In the genomic region with DNA sequence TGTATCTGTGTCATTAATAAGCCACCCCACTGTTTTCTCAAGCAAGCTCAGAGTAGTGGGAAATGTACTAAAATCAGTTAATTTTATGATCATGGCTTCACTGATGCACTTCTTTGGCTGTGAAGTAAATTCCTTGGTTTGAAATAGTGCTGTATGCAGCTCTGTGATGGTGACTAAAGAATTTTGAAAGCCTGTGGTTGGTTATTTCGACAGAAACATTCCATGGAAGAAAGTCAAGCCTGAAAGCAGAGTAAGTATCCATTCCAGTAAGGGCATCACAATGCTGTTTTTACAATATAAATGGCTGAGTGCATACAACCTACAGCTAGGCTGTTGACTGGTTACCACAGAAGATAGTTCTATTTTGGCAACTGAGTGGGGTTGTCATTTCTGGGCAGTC, we compare ENCODE assay signal across 24 mouse cellular contexts.
"Had no signal": no experiment of that assay in that cellular context is flagged by ENCODE, and none has a peak within 500 bp of the region (broad histone marks: within the 10 kb centered on the region; RNA-seq: fewer than 3 reads in every experiment).

No protein-coding gene starts in this region.

- H3K4me3 ChIP-seq: gastrocnemius, adult 2 months; heart, embryonic 10.5 days; heart, embryonic 12.5 days; hindbrain, embryonic 10.5 days; hindbrain, embryonic 12.5 days; intestine, embryonic 15.5 days; layer of hippocampus, adult 2 months; left cerebral cortex, adult 2 months; limb, embryonic 10.5 days; limb, embryonic 12.5 days; liver, embryonic 13.5 days; liver, embryonic 15.5 days had no signal

- H3K4me1 ChIP-seq: heart, embryonic 10.5 days; heart, embryonic 12.5 days; hindbrain, embryonic 10.5 days; hindbrain, embryonic 12.5 days; intestine, embryonic 15.5 days; limb, embryonic 10.5 days; limb, embryonic 12.5 days; liver, embryonic 13.5 days; liver, embryonic 15.5 days had no signal

- H3K27ac ChIP-seq: gastrocnemius, adult 2 months; heart, embryonic 10.5 days; hindbrain, embryonic 10.5 days; hindbrain, embryonic 12.5 days; hindbrain, embryonic 14.5 days; intestine, embryonic 15.5 days; layer of hippocampus, adult 2 months; left cerebral cortex, adult 2 months; limb, embryonic 10.5 days; limb, embryonic 12.5 days; liver, embryonic 13.5 days; liver, embryonic 15.5 days had no signal

- DNase-seq: gastrocnemius, adult 2 months; gastrocnemius, postnatal 10 days; gastrocnemius, postnatal 25 days; heart, adult 18-20 months; heart, postnatal 10 days; heart, postnatal 4 days; kidney, adult 18-20 months; kidney, adult 8-10 months; kidney, postnatal 10 days; kidney, postnatal 25 days; kidney, postnatal 4 days; liver; liver, embryonic 13.5 days had no signal
